Mouse (Mus musculus) heart, postnatal 4 days (tissue): ENCODE results near the gene Skap1. TPM values are rescaled to one million over a fixed set of nuclear protein-coding genes. Genes with fewer than 3 reads are reported as not detected.

Experiments used
- DNase-seq: peaks from one replicate; pipeline ENCODE4 v3.0.0; 2021
- total RNA-seq, 2 experiments: library from RNA; stranded (reverse); gene quantifications; 2 replicates each; pipeline ENCODE4 v1.2.3; 2021

Skap1 gene
- total RNA-seq, 2 experiments from 2014 or later: 0.29 TPM; not detected in 1

- DNase-seq: peak; percentile 91
Measured at GRCm38 (mm10) chr11:96788871-96789795, 324.7 kb downstream of the Skap1 start, which contains the start of gene Cbx1. Gene Cbx1 (plus strand): TSS chr11:96789127.

- no peak for DNase-seq
Measured at GRCm38 (mm10) chr11:96789990-96790389, 325.6 kb downstream of the Skap1 start.

GRCm38 (mm10) chr11:96790681-96791080 is 326.3 kb downstream of the Skap1 start:
- no peak for DNase-seq

- no peak for DNase-seq
Measured at GRCm38 (mm10) chr11:96795491-96795890, 331.1 kb downstream of the Skap1 start.

GRCm38 (mm10) chr11:96796081-96796480 is 331.7 kb downstream of the Skap1 start:
- DNase-seq: no peak

- no peak for DNase-seq
Measured at GRCm38 (mm10) chr11:96796586-96796985, 332.2 kb downstream of the Skap1 start.

- no peak for DNase-seq
Measured at GRCm38 (mm10) chr11:96799511-96799910, 335.1 kb downstream of the Skap1 start.

- DNase-seq: no peak
Measured at GRCm38 (mm10) chr11:96805606-96806005, 341.2 kb downstream of the Skap1 start.

GRCm38 (mm10) chr11:96808066-96808465 is 343.7 kb downstream of the Skap1 start:
- DNase-seq: no peak

Other genes with a start within 250 kb of the Skap1 start
- gene Hoxb9, start 193.1 kb upstream of the Skap1 start, total RNA-seq: not detected
- gene Hoxb8, start 182.7 kb upstream of the Skap1 start, total RNA-seq: not detected
- gene Hoxb7, start 178.0 kb upstream of the Skap1 start, total RNA-seq: under 1 TPM in 1 of 2 experiments, not detected in 1; 0.24 TPM
- gene Hoxb6, start 172.1 kb upstream of the Skap1 start, total RNA-seq: not detected
- under 1 TPM in 1 of 2 experiments, not detected in 1; 0.32 TPM for gene Hoxb5, start 161.3 kb upstream of the Skap1 start, total RNA-seq
- 1 to 10 TPM in 1 of 2 experiments, under 1 TPM in 1; 0.74 to 1.0 TPM for gene Hoxb4, start 146.3 kb upstream of the Skap1 start, total RNA-seq
- 1 to 10 TPM; 1.4 to 1.5 TPM for gene Hoxb3, start 141.3 kb upstream of the Skap1 start, total RNA-seq
- gene Hoxb2, start 114.1 kb upstream of the Skap1 start, total RNA-seq: 1 to 10 TPM; 1.3 to 2.2 TPM
- not detected for gene Hoxb1, start 98.8 kb upstream of the Skap1 start, total RNA-seq